Comparison of ENCODE assay signal across 8 mouse cellular contexts in genomic region chr12:91799379-91799773, GRCm38 (mm10). TPM values are rescaled to one million over a fixed set of nuclear protein-coding genes. Genes with fewer than 3 reads are reported as not detected.
A peak's percentile ranks its signal among the peaks of the same experiment; 100 is the strongest.
DNase-seq lines count a peak whose midpoint lies in the region; ATAC-seq and TF ChIP-seq lines count a peak whose summit lies in the region.
"Had no signal": no experiment of that assay in that cellular context is flagged by ENCODE, and none has a peak within 500 bp of the region (broad histone marks: within the 10 kb centered on the region; RNA-seq: fewer than 3 reads in every experiment).

No protein-coding gene starts in this region.

- no peak overlapping the region for H3K4me2 ChIP-seq in kidney, postnatal 0 days (ENCODE audit: low read length)
- no peak overlapping the region for H3K4me2 ChIP-seq in kidney, embryonic 14.5 days (replicated peaks; ENCODE audit: low read depth, low read length)
- H3K4me2 ChIP-seq in CH12.LX (ENCODE audit: insufficient read depth, low read depth, poor library complexity, severe bottlenecking): no peak overlapping the region
- H3K4me2 ChIP-seq in liver, postnatal 0 days (ENCODE audit: low read depth, low read length): no peak overlapping the region

- H3K9ac ChIP-seq in kidney, postnatal 0 days (ENCODE audit: low read depth, low read length): no peak overlapping the region
- no peak overlapping the region for H3K9ac ChIP-seq in kidney, embryonic 14.5 days (ENCODE audit: low read depth, low read length)
- no peak overlapping the region for H3K9ac ChIP-seq in CH12.LX (ENCODE audit: insufficient read depth, low read depth)
- H3K9ac ChIP-seq in liver, postnatal 0 days (replicated peaks): no peak overlapping the region

- DNase-seq in kidney, postnatal 0 days (ENCODE audit: low spot score): peak; percentile 32
- DNase-seq in CH12.LX (ENCODE audit: extremely low read depth): peak; percentile 43
- no peak for DNase-seq in liver, postnatal 0 days
- DNase-seq in frontal cortex, postnatal 25 days (ENCODE audit: low spot score in 2 of 2): no peak
- no peak for DNase-seq in heart, embryonic 10.5 days (ENCODE audit: low spot score)
- DNase-seq: cerebellum, adult 11-12 months had no signal

- H3K27ac ChIP-seq in kidney, postnatal 0 days: no peak overlapping the region
- H3K27ac ChIP-seq in kidney, embryonic 14.5 days (ENCODE audit: low read depth, low read length): no peak overlapping the region
- H3K27ac ChIP-seq in CH12.LX (ENCODE audit: insufficient read depth, low read depth): no peak overlapping the region
- no peak overlapping the region for H3K27ac ChIP-seq in liver, postnatal 0 days (ENCODE audit: low read depth)
- no peak overlapping the region for H3K27ac ChIP-seq in heart, embryonic 10.5 days

- no peak for ATAC-seq in kidney, postnatal 0 days (replicated peaks; ENCODE audit: low FRiP score, low read depth)
- no peak for ATAC-seq in kidney, embryonic 14.5 days (ENCODE audit: low FRiP score, low TSS enrichment)
- no peak for ATAC-seq in liver, postnatal 0 days

- H3K9me3 ChIP-seq in kidney, postnatal 0 days (replicated peaks; ENCODE audit: low read length): no peaks in the 10 kb centered on the region
- H3K9me3 ChIP-seq in kidney, embryonic 14.5 days (ENCODE audit: control insufficient read depth, low read length): no peaks in the 10 kb centered on the region
- no peaks in the 10 kb centered on the region for H3K9me3 ChIP-seq in CH12.LX (replicated peaks; ENCODE audit: low read length)
- no peaks in the 10 kb centered on the region for H3K9me3 ChIP-seq in liver, postnatal 0 days (ENCODE audit: low read length)
- no peaks in the 10 kb centered on the region for H3K9me3 ChIP-seq in heart, embryonic 10.5 days

- in situ Hi-C loops in CH12.LX (cut with MboI; ENCODE audit: low pct_ligation_motif_present, low pct_unique_long_range_greater_than_20kb, low sequenced_read_pairs): loop anchor here (10.0 to 25.0 kb wide), 2 partner anchors 125 to 387 kb away; no protein-coding TSS in a partner anchor

- no peak for TF ChIP-seq POLR2A in CH12.LX (IDR thresholded peaks at IDR 0.05; ENCODE audit: low read depth, low read length)

- H3K27me3 ChIP-seq in kidney, postnatal 0 days (ENCODE audit: insufficient read depth, low read length): no peaks in the 10 kb centered on the region
- H3K27me3 ChIP-seq in kidney, embryonic 14.5 days (ENCODE audit: control insufficient read depth, insufficient read depth, low read length): no peaks in the 10 kb centered on the region
- no peaks in the 10 kb centered on the region for H3K27me3 ChIP-seq in C2C12 (ENCODE audit: control insufficient read depth, insufficient read depth, insufficient read length)
- H3K27me3 ChIP-seq in CH12.LX (replicated peaks): no peaks in the 10 kb centered on the region
- H3K27me3 ChIP-seq in liver, postnatal 0 days (ENCODE audit: insufficient read depth, low read length): no peaks in the 10 kb centered on the region
- H3K27me3 ChIP-seq in heart, embryonic 10.5 days (ENCODE audit: insufficient read depth, poor library complexity, severe bottlenecking): no peaks in the 10 kb centered on the region

- TF ChIP-seq CTCF in kidney, postnatal 0 days (IDR thresholded peaks at IDR 0.05; ENCODE audit: low read depth): peak; percentile 93
- peak; percentile 7 for TF ChIP-seq CTCF in C2C12 (IDR thresholded peaks at IDR 0.05; ENCODE audit: control insufficient read depth, insufficient read depth, insufficient read length)
- peak; percentile 60 to 73; a peak in 3 of 4 replicates for TF ChIP-seq CTCF in CH12.LX (conservative IDR thresholded peaks at IDR 0.05 in 1 of 2, IDR thresholded peaks at IDR 0.05 in 1 of 2; ENCODE audit: low read depth in 2 of 2, low read length in 2 of 2)
- peak; percentile 84 for TF ChIP-seq CTCF in liver, postnatal 0 days (IDR thresholded peaks at IDR 0.05; ENCODE audit: low read depth)

- 19% methylated on average over 6 of the region's 6 CpGs for WGBS in kidney, postnatal 0 days
- WGBS in kidney, embryonic 14.5 days: 22% methylated on average over 6 of the region's 6 CpGs
- WGBS in liver, postnatal 0 days (ENCODE audit: insufficient replicate concordance): 12% methylated on average over 6 of the region's 6 CpGs
- WGBS in heart, embryonic 10.5 days: 20% methylated on average over 6 of the region's 6 CpGs

- no peaks in the 10 kb centered on the region for H3K4me1 ChIP-seq in kidney, postnatal 0 days (replicated peaks; ENCODE audit: insufficient read depth, low read length)
- no peaks in the 10 kb centered on the region for H3K4me1 ChIP-seq in kidney, embryonic 14.5 days (ENCODE audit: control insufficient read depth, insufficient read depth, low read length)
- peaks cover 28 to 50% of the 10 kb centered on the region in 2 experiments for H3K4me1 ChIP-seq in CH12.LX (ENCODE audit: control insufficient read depth in 1 of 2, insufficient read depth in 2 of 2)
- H3K4me1 ChIP-seq in liver, postnatal 0 days (ENCODE audit: insufficient read depth): no peaks in the 10 kb centered on the region
- no peaks in the 10 kb centered on the region for H3K4me1 ChIP-seq in heart, embryonic 10.5 days

- no peak for TF ChIP-seq EP300 in CH12.LX (IDR thresholded peaks at IDR 0.05; ENCODE audit: low read length)
- no peak for TF ChIP-seq EP300 in liver, postnatal 0 days (IDR thresholded peaks at IDR 0.05; ENCODE audit: low read depth)

- no peak overlapping the region for H3K4me3 ChIP-seq in kidney, postnatal 0 days (replicated peaks; ENCODE audit: low read depth, low read length)
- no peak overlapping the region for H3K4me3 ChIP-seq in kidney, embryonic 14.5 days (ENCODE audit: low read length)
- no peak overlapping the region for H3K4me3 ChIP-seq in C2C12 (ENCODE audit: insufficient read depth, poor library complexity, severe bottlenecking)
- no peak overlapping the region for H3K4me3 ChIP-seq in CH12.LX (replicated peaks in 1 of 3; ENCODE audit: low read depth in 2 of 3, low read length in 2 of 3, poor library complexity in 1 of 3)
- no peak overlapping the region for H3K4me3 ChIP-seq in liver, postnatal 0 days (ENCODE audit: low read depth, low read length)
- no peak overlapping the region for H3K4me3 ChIP-seq in heart, embryonic 10.5 days

- no peak overlapping the region for H3ac ChIP-seq in C2C12 (ENCODE audit: control insufficient read depth, insufficient read length, low read depth)

- no peaks in the 10 kb centered on the region for H3K36me3 ChIP-seq in kidney, postnatal 0 days (ENCODE audit: insufficient read depth, low read length)
- no peaks in the 10 kb centered on the region for H3K36me3 ChIP-seq in kidney, embryonic 14.5 days (ENCODE audit: control insufficient read depth, insufficient read depth, low read length)
- H3K36me3 ChIP-seq in C2C12 (ENCODE audit: control insufficient read depth, insufficient read depth): no peaks in the 10 kb centered on the region
- no peaks in the 10 kb centered on the region for H3K36me3 ChIP-seq in CH12.LX (replicated peaks in 1 of 2; ENCODE audit: control insufficient read depth in 1 of 2, insufficient read depth in 1 of 2, low read length in 1 of 2)
- H3K36me3 ChIP-seq in liver, postnatal 0 days (replicated peaks; ENCODE audit: insufficient read depth, low read length): no peaks in the 10 kb centered on the region
- no peaks in the 10 kb centered on the region for H3K36me3 ChIP-seq in heart, embryonic 10.5 days

- peak; percentile 70 for TF ChIP-seq RAD21 in CH12.LX (IDR thresholded peaks at IDR 0.05; ENCODE audit: low read depth, low read length)

- dilution Hi-C loops in CH12.LX (cut with MboI; ENCODE audit: extremely low pct_ligation_motif_present, extremely low pct_unique_long_range_greater_than_20kb, low sequenced_read_pairs): no loop called here

- H3K79me2 ChIP-seq in C2C12 (ENCODE audit: control insufficient read depth, insufficient read depth) (no peaks in the 10 kb centered on the region), CH12.LX (replicated peaks; ENCODE audit: control insufficient read depth, extremely low read depth, insufficient read depth, poor library complexity, severe bottlenecking) (no peaks in the 10 kb centered on the region)

- H3K79me3 ChIP-seq in C2C12 (ENCODE audit: low read depth): no peaks in the 10 kb centered on the region

TF ChIP-seq in C2C12, 6 proteins besides CTCF, POLR2A, EP300 and RAD21:
- TF ChIP-seq MYOD1 (IDR thresholded peaks at IDR 0.05; ENCODE audit: control insufficient read depth, insufficient read length, low read depth) (no peak), MAX (IDR thresholded peaks at IDR 0.05) (no peak), CEBPB (IDR thresholded peaks at IDR 0.05; ENCODE audit: low read depth) (no peak), FOSL1 (IDR thresholded peaks at IDR 0.05; ENCODE audit: insufficient read depth, low read length, poor library complexity, severe bottlenecking) (no peak)
TF ChIP-seq in C2C12: peak in this region for 0.

TF ChIP-seq in CH12.LX, 34 proteins besides CTCF, POLR2A, EP300 and RAD21:
- peak; percentile 22; the same call in 1 of the 2 replicates for TF ChIP-seq HCFC1 (IDR thresholded peaks at IDR 0.05; ENCODE audit: low read depth, low read length)
- TF ChIP-seq BHLHE40 (IDR thresholded peaks at IDR 0.05; ENCODE audit: low read depth, low read length): peak; percentile 52
- no peak for TF ChIP-seq ELF1 (IDR thresholded peaks at IDR 0.05; ENCODE audit: low read depth, low read length)
- peak; percentile 50 for TF ChIP-seq SMC3 (IDR thresholded peaks at IDR 0.05; ENCODE audit: low read depth, low read length)
- no peak for TF ChIP-seq MYC (IDR thresholded peaks at IDR 0.05; ENCODE audit: low read depth, low read length)
- peak; percentile 84 for TF ChIP-seq ZNF384 (IDR thresholded peaks at IDR 0.05; ENCODE audit: low read depth, low read length)

RNA-seq across cellular contexts. Expression of gene Ston2, which starts 11.2 kb away (rescaled TPM):
- 8.1 and 8.2 TPM in 2 replicates for polyA plus RNA-seq in kidney, postnatal 0 days (2015; fragmentation: Nextera tagmentation; extraction: Ambion mirVana)
- 7.8 and 13.4 TPM in 2 replicates for polyA plus RNA-seq in kidney, embryonic 14.5 days (2014; fragmentation: Nextera tagmentation; extraction: Ambion mirVana)
- polyA plus RNA-seq in C2C12 (2012; fragmentation: generic; extraction: Trizol) (11.6 TPM), CH12.LX (2012; ENCODE audit: insufficient read length, low read depth) (0.21 TPM in 1 of 2 replicates, not detected in the other)
- total RNA-seq in CH12.LX (2012; rRNA removed) (0.29 and 0.34 TPM in 2 replicates), CH12.LX (2014; rRNA removed) (not detected in 2 replicates)
- polyA plus RNA-seq in liver, postnatal 0 days (2015; fragmentation: Nextera tagmentation; extraction: Ambion mirVana): 5.5 and 5.6 TPM in 2 replicates
- polyA plus RNA-seq in heart, embryonic 10.5 days (2016; fragmentation: Nextera tagmentation; extraction: Ambion mirVana): 4.8 and 8.6 TPM in 2 replicates

RNA-seq across cellular contexts. Expression of gene Sel1l, which starts 49.6 kb away (rescaled TPM):
- polyA plus RNA-seq in kidney, postnatal 0 days (2015; fragmentation: Nextera tagmentation; extraction: Ambion mirVana): 66.7 and 83.1 TPM in 2 replicates
- polyA plus RNA-seq in kidney, embryonic 14.5 days (2014; fragmentation: Nextera tagmentation; extraction: Ambion mirVana): 85.8 and 89.3 TPM in 2 replicates
- polyA plus RNA-seq in C2C12 (2012; fragmentation: generic; extraction: Trizol) (20.9 TPM), CH12.LX (2012; ENCODE audit: insufficient read length, low read depth) (84.7 and 90.7 TPM in 2 replicates)
- total RNA-seq in CH12.LX (2012; rRNA removed) (126 and 155 TPM in 2 replicates), CH12.LX (2014; rRNA removed) (46.6 and 49.0 TPM in 2 replicates)
- 66.8 and 75.7 TPM in 2 replicates for polyA plus RNA-seq in liver, postnatal 0 days (2015; fragmentation: Nextera tagmentation; extraction: Ambion mirVana)
- 65.4 and 68.7 TPM in 2 replicates for polyA plus RNA-seq in heart, embryonic 10.5 days (2016; fragmentation: Nextera tagmentation; extraction: Ambion mirVana)

Comparison
In these comparisons a context has a peak if more than half of its experiments do, and no peak if none do; other contexts are left out.
1. DNase-seq: peak in kidney, postnatal 0 days (single experiment) and CH12.LX (single experiment); none in liver, postnatal 0 days (single experiment), frontal cortex, postnatal 25 days (0 of 2) and heart, embryonic 10.5 days (single experiment).
2. CTCF ChIP-seq: peak in every context shown above with its lines; median percentile 93 in kidney, postnatal 0 days; 84 in liver, postnatal 0 days; 66 in CH12.LX; 7 in C2C12.